Mouse (Mus musculus) urinary bladder, postnatal 10 days (tissue): Measurements from ENCODE around the gene A4gnt.

ENCODE experiments used
- DNase-seq: peaks from one replicate; pipeline ENCODE4 v3.0.0; 2022; ENCODE audit warnings: low spot score

A4gnt gene

GRCm38 (mm10) chr9:99636776-99637175 lies 24.5 kb downstream of the A4gnt start:
- no peak for DNase-seq

GRCm38 (mm10) chr9:99637227-99637626 lies 24.9 kb downstream of the A4gnt start:
- DNase-seq, result no peak

- no peak for DNase-seq
Measured at GRCm38 (mm10) chr9:99637736-99638135, 25.4 kb downstream of the A4gnt start.

- DNase-seq, result no peak
Measured at GRCm38 (mm10) chr9:99639957-99640356, 27.7 kb downstream of the A4gnt start.

GRCm38 (mm10) chr9:99645416-99645815 lies 33.1 kb downstream of the A4gnt start:
- no peak for DNase-seq

- DNase-seq, result no peak
Measured at GRCm38 (mm10) chr9:99646102-99646501, 33.8 kb downstream of the A4gnt start.

- DNase-seq, result no peak
Measured at GRCm38 (mm10) chr9:99660756-99661155, 48.5 kb downstream of the A4gnt start.

- no peak for DNase-seq
Measured at GRCm38 (mm10) chr9:99661606-99662166, 49.4 kb downstream of the A4gnt start.

- no peak for DNase-seq
Measured at GRCm38 (mm10) chr9:99662406-99662805, 50.1 kb downstream of the A4gnt start.

GRCm38 (mm10) chr9:99662887-99663286 lies 50.6 kb downstream of the A4gnt start:
- DNase-seq, result no peak

GRCm38 (mm10) chr9:99667596-99667995 lies 55.3 kb downstream of the A4gnt start:
- no peak for DNase-seq

GRCm38 (mm10) chr9:99671603-99672002 lies 59.3 kb downstream of the A4gnt start:
- no peak for DNase-seq
